Mouse (Mus musculus): ENCODE measurements around the gene Tnk2. TPM values are rescaled to one million over a fixed set of nuclear protein-coding genes. Genes with fewer than 3 reads are reported as not detected.

Tnk2 gene
- polyA plus RNA-seq, 1 experiment from 2014 or later = 12.8 TPM

DNA sequence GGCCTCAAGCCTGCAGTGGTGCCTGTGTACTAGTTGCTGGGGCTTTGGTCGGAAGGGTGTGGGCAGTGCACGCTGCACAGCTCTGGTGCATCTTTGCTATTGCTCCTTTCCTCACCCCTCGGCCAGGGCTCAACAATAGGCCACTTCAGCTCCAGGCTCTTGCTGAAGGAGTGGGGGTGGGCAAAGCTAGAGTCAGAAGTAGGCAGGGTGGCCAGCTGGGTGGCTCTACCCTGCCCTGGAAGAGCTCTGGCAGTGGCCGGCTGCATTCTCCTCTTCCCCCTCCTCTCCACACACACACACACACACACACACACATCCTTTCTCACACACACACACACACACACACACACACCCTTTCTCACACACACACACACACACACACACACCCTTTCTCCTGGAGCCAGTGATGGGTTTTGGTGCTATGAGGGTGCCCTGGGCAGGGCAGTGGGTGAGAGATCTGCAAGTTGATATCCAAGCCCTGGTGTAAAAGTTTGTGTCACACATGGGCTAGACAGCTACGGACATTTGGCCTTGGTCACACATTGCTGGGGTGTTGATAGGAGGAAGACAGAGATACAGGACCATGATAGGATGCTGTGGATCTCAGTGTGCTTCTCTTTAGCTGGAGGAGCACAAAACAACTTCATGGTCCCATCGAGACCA, 10.5 kb downstream of the Tnk2 start:
- Histone ChIP-seq H3K4me1 (peaks cover 36% of the 10 kb centered on the region), H3K36me3 (peaks cover 4% of the 10 kb centered on the region; the same call in 1 of the 2 replicates), H3K9ac (no peak overlapping the region), H3K27ac (no peak overlapping the region), H3K4me3 (no peak overlapping the region), H3K4me2 (replicated peaks) (no peak overlapping the region), H3K27me3 (no peaks in the 10 kb centered on the region), H3K9me3 (no peaks in the 10 kb centered on the region)
- ATAC-seq (ENCODE audit: low FRiP score, low read depth) = no peak
- 85% methylated on average over 6 of the region's 6 CpGs for WGBS

- H3K27me3 ChIP-seq = no peaks in the 10 kb centered on the region
- peaks cover 49% of the 10 kb centered on the region for H3K4me1 ChIP-seq
- 90% methylated on average over 4 of the region's 4 CpGs for WGBS
These were observed 11.9 kb downstream of the Tnk2 start for GRCm38 (mm10) chr16:32655534-32655933.

DNA sequence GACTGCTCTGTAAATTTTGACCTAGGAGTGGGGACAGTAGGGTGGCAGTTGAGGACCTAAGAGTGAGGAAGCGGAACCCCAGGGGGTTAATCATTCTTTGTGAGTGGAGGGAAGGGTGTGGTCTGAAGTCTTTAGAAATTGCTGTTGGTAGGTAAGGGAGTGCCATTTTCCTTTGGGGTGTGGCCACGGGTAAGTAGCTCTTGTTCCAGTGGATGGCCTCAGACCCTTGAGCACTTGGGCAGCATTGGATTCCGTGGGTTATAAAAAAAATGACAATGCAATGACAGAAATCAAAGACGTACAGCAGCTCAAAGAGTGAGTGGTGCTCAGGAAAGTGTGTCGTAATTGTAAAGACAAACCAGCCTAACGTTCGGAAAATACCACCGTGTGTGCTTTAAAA, 12.6 kb downstream of the Tnk2 start:
- Histone ChIP-seq H3K36me3 (0 out of 2 replicates have a peak, but pooled peaks cover under 1% of the 10 kb centered on the region), H3K9me3 (no peaks in the 10 kb centered on the region), H3K4me2 (replicated peaks) (no peak overlapping the region), H3K27ac (peak overlapping the region; percentile 52; the same call in 1 of the 2 replicates), H3K4me1 (peaks cover 57% of the 10 kb centered on the region), H3K4me3 (no peak overlapping the region), H3K27me3 (no peaks in the 10 kb centered on the region), H3K9ac (no peak overlapping the region)
- 75% methylated on average over 8 of the region's 8 CpGs for WGBS
- ATAC-seq (ENCODE audit: low FRiP score, low read depth) = no peak

More at GRCm38 (mm10) chr16:32655534-32655933, 11.9 kb downstream of the Tnk2 start:
- Histone ChIP-seq H3K4me2 (replicated peaks) (no peak overlapping the region), H3K27ac (no peak overlapping the region), H3K9me3 (no peaks in the 10 kb centered on the region), H3K9ac (no peak overlapping the region), H3K36me3 (peaks cover 4% of the 10 kb centered on the region; the same call in 1 of the 2 replicates), H3K4me3 (no peak overlapping the region)
- ATAC-seq (ENCODE audit: low FRiP score, low read depth) = no peak

DNA sequence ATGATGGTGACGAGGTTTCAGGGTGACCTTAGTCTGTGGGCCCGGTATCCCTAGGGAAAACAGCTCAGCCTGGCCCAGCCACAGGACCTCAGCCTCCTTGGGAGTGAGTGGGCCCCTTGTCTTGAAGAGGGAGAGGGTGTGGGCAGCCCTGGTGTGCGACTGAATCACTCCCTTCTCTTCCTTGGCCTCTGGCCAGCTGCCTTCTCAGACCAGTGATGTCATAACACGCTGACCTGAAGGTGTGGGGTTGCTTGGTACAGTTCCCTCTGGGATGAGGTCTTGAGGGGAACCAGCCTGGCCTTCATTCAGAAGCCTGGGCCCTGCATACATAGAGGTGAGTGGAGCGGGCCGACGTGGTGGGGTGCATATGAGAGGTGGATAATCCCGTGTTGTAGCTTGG, 13.1 kb downstream of the Tnk2 start:
- H3K4me1 ChIP-seq = peaks cover 62% of the 10 kb centered on the region

GRCm38 (mm10) chr16:32657498-32658250, 14.0 kb downstream of the Tnk2 start:
- Histone ChIP-seq H3K9me3 (no peaks in the 10 kb centered on the region), H3K36me3 (no peaks in the 10 kb centered on the region), H3K4me1 (peaks cover 70% of the 10 kb centered on the region), H3K4me2 (replicated peaks) (no peak overlapping the region), H3K27ac (no peak overlapping the region), H3K27me3 (no peaks in the 10 kb centered on the region), H3K4me3 (no peak overlapping the region), H3K9ac (no peak overlapping the region)
- WGBS = 90% methylated on average over 16 of the region's 16 CpGs
- no peak for ATAC-seq (ENCODE audit: low FRiP score, low read depth)

More for the DNA sequence above, 13.1 kb downstream of the Tnk2 start:
- Histone ChIP-seq H3K27ac (no peak overlapping the region), H3K9ac (no peak overlapping the region), H3K27me3 (no peaks in the 10 kb centered on the region), H3K4me2 (replicated peaks) (no peak overlapping the region), H3K36me3 (no peaks in the 10 kb centered on the region), H3K4me3 (no peak overlapping the region), H3K9me3 (no peaks in the 10 kb centered on the region)
- ATAC-seq (ENCODE audit: low FRiP score, low read depth) = no peak
- WGBS = 78% methylated on average over 8 of the region's 8 CpGs

- ATAC-seq (ENCODE audit: low FRiP score, low read depth) = no peak; the same call in 1 of the 2 replicates
- Histone ChIP-seq H3K27me3 (no peaks in the 10 kb centered on the region), H3K4me2 (replicated peaks) (peak overlapping the region; percentile 77), H3K27ac (no peak overlapping the region; the same call in 1 of the 2 replicates), H3K9me3 (no peaks in the 10 kb centered on the region), H3K9ac (peak overlapping the region; percentile 62), H3K4me3 (peak overlapping the region; percentile 44), H3K36me3 (0 out of 2 replicates have a peak, but pooled peaks cover 4% of the 10 kb centered on the region), H3K4me1 (peaks cover 67% of the 10 kb centered on the region)
- under 1% methylated on average over 17 of the region's 21 CpGs for WGBS
These were observed 15.1 kb downstream of the Tnk2 start for GRCm38 (mm10) chr16:32658743-32659171.

DNA sequence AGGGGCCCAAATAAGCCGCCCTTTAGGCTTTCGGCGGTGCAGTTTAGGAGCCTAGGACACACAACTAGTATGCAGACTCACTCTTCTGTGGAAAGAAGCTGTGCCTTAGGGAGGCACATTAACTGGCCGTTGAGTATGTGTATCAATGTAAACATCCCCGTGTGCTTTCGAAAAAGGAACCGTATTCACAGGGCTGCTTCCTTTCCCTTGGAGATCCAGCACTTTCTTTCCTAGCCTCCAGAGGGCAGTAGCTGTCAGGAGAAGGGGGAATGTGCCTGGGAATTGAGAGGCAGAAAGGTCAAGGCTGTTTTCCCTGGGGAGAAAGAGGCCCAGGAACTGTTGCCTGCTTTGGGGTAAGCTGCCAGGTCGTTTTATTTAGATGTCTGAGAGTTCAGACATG, 15.7 kb downstream of the Tnk2 start:
- Histone ChIP-seq H3K4me3 (peak overlapping the region; percentile 44), H3K4me1 (peaks cover 67% of the 10 kb centered on the region), H3K9me3 (no peaks in the 10 kb centered on the region), H3K27me3 (no peaks in the 10 kb centered on the region), H3K27ac (no peak overlapping the region; the same call in 1 of the 2 replicates), H3K36me3 (peaks cover 11% of the 10 kb centered on the region), H3K4me2 (replicated peaks) (peak overlapping the region; percentile 77), H3K9ac (peak overlapping the region; percentile 62)
- 6% methylated on average over 8 of the region's 8 CpGs for WGBS
- no peak for ATAC-seq (ENCODE audit: low FRiP score, low read depth)

DNA sequence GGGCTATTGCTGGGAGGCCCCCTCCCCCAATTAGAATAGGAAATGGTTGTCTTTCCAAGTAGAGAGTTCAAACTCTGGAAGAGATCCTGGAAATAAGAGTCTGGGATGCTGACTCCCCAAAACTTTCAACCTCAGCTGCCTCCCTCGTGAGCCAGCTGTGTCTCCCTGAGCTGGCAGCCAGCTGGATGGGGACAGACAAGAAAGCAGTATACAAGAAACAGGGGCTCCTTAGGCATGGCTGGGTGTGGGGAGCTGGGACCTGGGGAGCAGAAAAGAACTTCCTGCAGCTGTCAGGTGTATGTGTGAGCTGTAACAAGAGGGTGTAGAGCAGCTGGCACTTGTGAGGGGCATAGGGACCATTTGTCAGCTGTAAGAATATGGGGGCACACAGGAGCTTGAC, 16.4 kb downstream of the Tnk2 start:
- peaks cover 67% of the 10 kb centered on the region for H3K4me1 ChIP-seq
- no peaks in the 10 kb centered on the region for H3K27me3 ChIP-seq
- no peaks in the 10 kb centered on the region for H3K9me3 ChIP-seq
- H3K27ac ChIP-seq = peak overlapping the region; percentile 56; the same call in 1 of the 2 replicates
- no peak overlapping the region for H3K4me3 ChIP-seq
- H3K9ac ChIP-seq = no peak overlapping the region
- no peak overlapping the region for H3K4me2 ChIP-seq (replicated peaks)
- no peak for ATAC-seq (ENCODE audit: low FRiP score, low read depth)
- WGBS = 38% methylated on average over 1 of the region's 1 CpGs
- H3K36me3 ChIP-seq = peaks cover 12% of the 10 kb centered on the region

GRCm38 (mm10) chr16:32660557-32661321, 17.1 kb downstream of the Tnk2 start:
- Histone ChIP-seq H3K27me3 (no peaks in the 10 kb centered on the region), H3K4me3 (no peak overlapping the region), H3K36me3 (peaks cover 12% of the 10 kb centered on the region), H3K9me3 (no peaks in the 10 kb centered on the region), H3K27ac (peak overlapping the region; percentile 56), H3K4me1 (peaks cover 67% of the 10 kb centered on the region), H3K9ac (peak overlapping the region; percentile 58), H3K4me2 (replicated peaks) (peak overlapping the region; percentile 42)
- ATAC-seq (ENCODE audit: low FRiP score, low read depth) = peak; percentile 26; the same call in 1 of the 2 replicates
- 22% methylated on average over 9 of the region's 10 CpGs for whole genome bisulfite sequencing

DNA sequence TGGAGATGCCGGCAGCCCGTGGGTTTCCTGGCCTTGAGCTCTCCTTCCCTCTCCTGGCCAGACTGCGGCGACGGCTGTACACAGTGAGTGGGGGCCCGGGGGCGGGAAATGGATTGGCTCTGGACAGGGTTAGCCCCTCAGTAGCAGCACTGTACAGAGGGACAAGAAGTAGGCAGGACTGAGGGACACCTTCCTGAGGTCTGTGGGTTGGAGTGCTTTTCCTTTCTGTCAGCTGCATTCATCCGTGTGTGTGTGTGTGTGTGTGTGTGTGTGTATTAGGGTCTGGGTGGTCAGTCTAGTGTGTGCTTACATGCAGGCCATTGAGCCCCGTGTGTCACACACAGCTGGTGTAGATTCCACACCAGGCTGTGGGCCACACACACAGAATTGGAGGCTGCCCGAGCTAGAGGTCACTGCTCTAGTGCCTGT, 17.8 kb downstream of the Tnk2 start:
- Histone ChIP-seq H3K4me3 (no peak overlapping the region), H3K36me3 (peaks cover 12% of the 10 kb centered on the region), H3K9me3 (no peaks in the 10 kb centered on the region), H3K4me1 (peaks cover 61% of the 10 kb centered on the region), H3K27me3 (no peaks in the 10 kb centered on the region), H3K27ac (peak overlapping the region; percentile 56; the same call in 1 of the 2 replicates), H3K9ac (peak overlapping the region; percentile 58), H3K4me2 (replicated peaks) (peak overlapping the region; percentile 42)
- no peak for ATAC-seq (ENCODE audit: low FRiP score, low read depth)
- WGBS = 53% methylated on average over 10 of the region's 10 CpGs

DNA sequence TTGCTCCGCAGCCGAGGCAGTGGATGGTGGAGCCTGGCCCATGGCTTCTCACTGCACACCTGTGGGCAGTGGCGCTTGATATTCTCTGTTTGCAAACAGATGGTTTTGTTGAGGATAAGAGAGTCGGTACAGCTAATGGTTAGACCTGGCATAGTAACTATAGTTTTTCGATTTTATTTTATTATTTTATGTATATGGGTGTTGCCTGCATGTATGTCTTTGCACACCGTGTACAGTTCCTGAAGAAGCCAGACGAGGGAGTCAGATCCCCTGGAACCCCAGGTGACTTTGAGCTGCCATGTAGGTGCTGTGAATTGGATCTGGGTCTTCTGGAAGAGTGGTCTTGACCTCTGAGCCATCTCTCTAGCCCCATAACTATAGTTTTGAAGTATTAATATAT, 18.7 kb downstream of the Tnk2 start:
- H3K9ac ChIP-seq = peak overlapping the region; percentile 58; the same call in 1 of the 2 replicates
- no peak overlapping the region for H3K4me3 ChIP-seq
- H3K9me3 ChIP-seq = no peaks in the 10 kb centered on the region
- no peaks in the 10 kb centered on the region for H3K27me3 ChIP-seq
- no peak overlapping the region for H3K27ac ChIP-seq
- H3K4me2 ChIP-seq (replicated peaks) = peak overlapping the region; percentile 42; the same call in 1 of the 2 replicates
- H3K4me1 ChIP-seq = peaks cover 58% of the 10 kb centered on the region
- WGBS = 87% methylated on average over 7 of the region's 7 CpGs
- no peak for ATAC-seq (ENCODE audit: low FRiP score, low read depth)
- peaks cover 12% of the 10 kb centered on the region for H3K36me3 ChIP-seq

Measured in limb, embryonic 13.5 days (tissue).